In the genomic region with DNA sequence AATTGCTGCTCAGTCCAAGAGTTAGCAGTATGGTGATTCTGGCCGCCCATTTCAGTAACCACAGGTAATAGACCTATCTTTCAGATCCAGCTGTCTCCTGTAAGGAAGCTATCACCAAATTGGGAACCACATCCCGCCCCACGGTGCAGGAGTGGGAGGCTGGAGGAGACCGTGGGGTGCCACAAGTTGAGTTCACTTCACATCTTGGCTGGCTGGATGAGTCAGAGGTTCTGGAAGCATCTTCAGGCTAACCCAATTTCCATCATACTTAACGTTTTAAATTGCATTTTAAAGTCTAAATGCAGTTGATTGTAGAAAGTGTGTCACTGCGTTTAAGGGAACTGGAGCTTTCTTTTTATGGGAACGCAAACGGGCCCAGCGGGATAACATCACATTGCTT, we compare ENCODE assay signal across 26 mouse cellular contexts.
DNase-seq lines count a peak whose midpoint lies in the region; ATAC-seq lines count a peak whose summit lies in the region.
"Had no signal": no experiment of that assay in that cellular context is flagged by ENCODE, and none has a peak within 500 bp of the region (broad histone marks: within the 10 kb centered on the region; RNA-seq: fewer than 3 reads in every experiment).

No protein-coding gene starts in this region.

- no peak overlapping the region for H3K4me3 ChIP-seq in midbrain, embryonic 14.5 days (replicated peaks; ENCODE audit: low read depth, low read length)
- H3K4me3 ChIP-seq: embryonic facial prominence, embryonic 13.5 days; erythroblast, embryonic 14.5 days; forebrain, embryonic 13.5 days; heart, adult 2 months; hindbrain, embryonic 12.5 days; kidney, embryonic 15.5 days; limb, embryonic 15.5 days; lung, embryonic 15.5 days; neural tube, embryonic 15.5 days had no signal

- H3K9ac ChIP-seq in midbrain, embryonic 14.5 days (replicated peaks; ENCODE audit: low read length) = no peak overlapping the region
- H3K9ac ChIP-seq: embryonic facial prominence, embryonic 13.5 days; forebrain, embryonic 13.5 days; hindbrain, embryonic 12.5 days; kidney, embryonic 15.5 days; limb, embryonic 15.5 days; liver, embryonic 14.5 days; lung, embryonic 15.5 days; neural tube, embryonic 15.5 days had no signal

- peak; percentile 95 for ATAC-seq in frontal cortex, adult (ENCODE audit: low TSS enrichment)
- ATAC-seq in midbrain, embryonic 14.5 days (ENCODE audit: low FRiP score, low TSS enrichment) = no peak
- ATAC-seq: forebrain, embryonic 13.5 days had no signal

- no peaks in the 10 kb centered on the region for H3K36me3 ChIP-seq in midbrain, embryonic 14.5 days (ENCODE audit: control insufficient read depth, insufficient read depth, low read length)
- H3K36me3 ChIP-seq: embryonic facial prominence, embryonic 13.5 days; hindbrain, embryonic 12.5 days; kidney, embryonic 15.5 days; limb, embryonic 15.5 days; lung, embryonic 15.5 days; neural tube, embryonic 15.5 days had no signal

- H3K27me3 ChIP-seq in midbrain, embryonic 14.5 days (ENCODE audit: control insufficient read depth, insufficient read depth, low read length) = no peaks in the 10 kb centered on the region
- H3K27me3 ChIP-seq: embryonic facial prominence, embryonic 13.5 days; forebrain, embryonic 13.5 days; hindbrain, embryonic 12.5 days; kidney, embryonic 15.5 days; limb, embryonic 15.5 days; lung, embryonic 15.5 days; neural tube, embryonic 15.5 days had no signal

- no peaks in the 10 kb centered on the region for H3K9me3 ChIP-seq in midbrain, embryonic 14.5 days (ENCODE audit: control insufficient read depth, low read length)
- H3K9me3 ChIP-seq: embryonic facial prominence, embryonic 13.5 days; forebrain, embryonic 13.5 days; hindbrain, embryonic 12.5 days; kidney, embryonic 15.5 days; limb, embryonic 15.5 days; lung, embryonic 15.5 days; neural tube, embryonic 15.5 days had no signal

- intact Hi-C loops in left cerebral cortex, postnatal 25 days (cut with DNase I) = loop anchor here (5.0 kb wide), 1 partner anchor 73 kb away; no protein-coding TSS in a partner anchor

- H3K27ac ChIP-seq in midbrain, embryonic 14.5 days (replicated peaks; ENCODE audit: low read depth, low read length) = no peak overlapping the region
- H3K27ac ChIP-seq: embryonic facial prominence, embryonic 13.5 days; forebrain, embryonic 13.5 days; heart, adult 2 months; hindbrain, embryonic 12.5 days; kidney, embryonic 15.5 days; limb, embryonic 15.5 days; liver, embryonic 14.5 days; lung, embryonic 15.5 days; neural tube, embryonic 15.5 days had no signal

- DNase-seq in frontal cortex, postnatal 36 days (ENCODE audit: low spot score in 2 of 2) = peak; percentile 62 to 65
- peak; percentile 35 to 90 for DNase-seq in left cerebral cortex, postnatal 25 days (ENCODE audit: low spot score in 2 of 2)
- peak; percentile 40 to 67 for DNase-seq in right cerebral cortex, postnatal 36 days (ENCODE audit: low spot score in 2 of 2)
- DNase-seq in thymus, postnatal 0 days (ENCODE audit: low spot score) = no peak
- DNase-seq in midbrain, embryonic 14.5 days = no peak
- no peak for DNase-seq in heart, adult 9 months (ENCODE audit: low spot score in 2 of 2)
- DNase-seq: adrenal gland, postnatal 14 days; cerebellum, adult 8-10 months; cerebellum, postnatal 36 days; embryo, embryonic 11 days; gastrocnemius, postnatal 36 days; heart, adult 2 months; kidney, adult 11 months; kidney, postnatal 4 days; lung, postnatal 4 days; thymus, postnatal 4 days had no signal

- no peak overlapping the region for H3K4me2 ChIP-seq in midbrain, embryonic 14.5 days (ENCODE audit: low read length)
- H3K4me2 ChIP-seq: embryonic facial prominence, embryonic 13.5 days; forebrain, embryonic 13.5 days; hindbrain, embryonic 12.5 days; kidney, embryonic 15.5 days; limb, embryonic 15.5 days; lung, embryonic 15.5 days; neural tube, embryonic 15.5 days had no signal

- 86% methylated on average over 9 of the region's 9 CpGs for WGBS in midbrain, embryonic 14.5 days

- no peaks in the 10 kb centered on the region for H3K4me1 ChIP-seq in midbrain, embryonic 14.5 days (ENCODE audit: control insufficient read depth, insufficient read depth, low read length)
- H3K4me1 ChIP-seq: embryonic facial prominence, embryonic 13.5 days; forebrain, embryonic 13.5 days; hindbrain, embryonic 12.5 days; kidney, embryonic 15.5 days; limb, embryonic 15.5 days; lung, embryonic 15.5 days had no signal

Comparison
In these comparisons a context has a peak if more than half of its experiments do, and no peak if none do; other contexts are left out.
1. DNase-seq: peak in frontal cortex, postnatal 36 days (2 of 2), left cerebral cortex, postnatal 25 days (2 of 2) and right cerebral cortex, postnatal 36 days (2 of 2); none in thymus, postnatal 0 days (single experiment), midbrain, embryonic 14.5 days (single experiment) and heart, adult 9 months (0 of 2).